Mouse (Mus musculus): ENCODE data around the gene Gm6583. TPM values are rescaled to one million over a fixed set of nuclear protein-coding genes. Genes with fewer than 3 reads are reported as not detected.

Gm6583 gene
- polyA plus RNA-seq, 1 experiment from 2014 or later: 0.26 TPM

- 88% methylated on average over 4 of the region's 4 CpGs for WGBS
Measured at GRCm38 (mm10) chr5:112367338-112367737, 11.5 kb upstream of the Gm6583 start.

GRCm38 (mm10) chr5:112366879-112367278 is 11.0 kb upstream of the Gm6583 start:
- Histone ChIP-seq H3K9ac (no peak overlapping the region), H3K4me3 (replicated peaks) (no peak overlapping the region), H3K4me2 (no peak overlapping the region), H3K27ac (no peak overlapping the region), H3K9me3 (replicated peaks) (no peaks in the 10 kb centered on the region), H3K27me3 (no peaks in the 10 kb centered on the region), H3K36me3 (peaks cover 87% of the 10 kb centered on the region), H3K4me1 (no peaks in the 10 kb centered on the region)
- ATAC-seq (replicated peaks; ENCODE audit: low FRiP score): no peak
- 96% methylated on average over 6 of the region's 6 CpGs for WGBS

More at GRCm38 (mm10) chr5:112367338-112367737, 11.5 kb upstream of the Gm6583 start:
- peaks cover 87% of the 10 kb centered on the region for H3K36me3 ChIP-seq
- no peak overlapping the region for H3K9ac ChIP-seq
- no peak overlapping the region for H3K4me3 ChIP-seq (replicated peaks)
- ATAC-seq (replicated peaks; ENCODE audit: low FRiP score): no peak
- no peaks in the 10 kb centered on the region for H3K9me3 ChIP-seq (replicated peaks)
- H3K27me3 ChIP-seq: no peaks in the 10 kb centered on the region
- H3K4me2 ChIP-seq: no peak overlapping the region
- no peak overlapping the region for H3K27ac ChIP-seq
- H3K4me1 ChIP-seq: no peaks in the 10 kb centered on the region

GRCm38 (mm10) chr5:112364184-112364797 is 8.5 kb upstream of the Gm6583 start:
- ATAC-seq (replicated peaks; ENCODE audit: low FRiP score): no peak

GRCm38 (mm10) chr5:112360077-112360476 is 4.2 kb upstream of the Gm6583 start:
- H3K4me2 ChIP-seq: no peak overlapping the region
- 88% methylated on average over 3 of the region's 3 CpGs for WGBS
- no peak overlapping the region for H3K27ac ChIP-seq
- H3K9me3 ChIP-seq (replicated peaks): no peaks in the 10 kb centered on the region
- no peak for ATAC-seq (replicated peaks; ENCODE audit: low FRiP score)
- no peaks in the 10 kb centered on the region for H3K4me1 ChIP-seq
- H3K4me3 ChIP-seq (replicated peaks): no peak overlapping the region
- no peak overlapping the region for H3K9ac ChIP-seq
- peaks cover 56% of the 10 kb centered on the region for H3K36me3 ChIP-seq
- no peaks in the 10 kb centered on the region for H3K27me3 ChIP-seq

More at GRCm38 (mm10) chr5:112364184-112364797, 8.5 kb upstream of the Gm6583 start:
- H3K9me3 ChIP-seq (replicated peaks): no peaks in the 10 kb centered on the region
- no peaks in the 10 kb centered on the region for H3K4me1 ChIP-seq
- H3K36me3 ChIP-seq: peaks cover 69% of the 10 kb centered on the region
- H3K27me3 ChIP-seq: no peaks in the 10 kb centered on the region
- H3K4me2 ChIP-seq: no peak overlapping the region
- H3K9ac ChIP-seq: no peak overlapping the region
- no peak overlapping the region for H3K4me3 ChIP-seq (replicated peaks)
- WGBS: 58% methylated on average over 10 of the region's 10 CpGs
- no peak overlapping the region for H3K27ac ChIP-seq

GRCm38 (mm10) chr5:112359520-112359919 is 3.7 kb upstream of the Gm6583 start:
- Histone ChIP-seq H3K36me3 (peaks cover 56% of the 10 kb centered on the region), H3K4me1 (no peaks in the 10 kb centered on the region), H3K9me3 (replicated peaks) (no peaks in the 10 kb centered on the region), H3K27ac (no peak overlapping the region), H3K4me2 (no peak overlapping the region), H3K27me3 (no peaks in the 10 kb centered on the region), H3K4me3 (replicated peaks) (no peak overlapping the region), H3K9ac (no peak overlapping the region)
- ATAC-seq (replicated peaks; ENCODE audit: low FRiP score): no peak
- WGBS: 87% methylated on average over 4 of the region's 4 CpGs

GRCm38 (mm10) chr5:112356322-112356721 is 489 bp upstream of the Gm6583 start:
- Histone ChIP-seq H3K9me3 (replicated peaks) (no peaks in the 10 kb centered on the region), H3K4me1 (no peaks in the 10 kb centered on the region), H3K9ac (no peak overlapping the region), H3K27ac (no peak overlapping the region), H3K27me3 (no peaks in the 10 kb centered on the region), H3K36me3 (peaks cover 58% of the 10 kb centered on the region), H3K4me3 (replicated peaks) (no peak overlapping the region), H3K4me2 (no peak overlapping the region)
- 85% methylated on average over 9 of the region's 9 CpGs for WGBS
- no peak for ATAC-seq (replicated peaks; ENCODE audit: low FRiP score)

- H3K27me3 ChIP-seq: no peaks in the 10 kb centered on the region
Measured at GRCm38 (mm10) chr5:112355493-112355892, 340 bp downstream of the Gm6583 start.

GRCm38 (mm10) chr5:112349169-112349568 is 6.7 kb downstream of the Gm6583 start:
- no peaks in the 10 kb centered on the region for H3K27me3 ChIP-seq
- no peak overlapping the region for H3K9ac ChIP-seq
- whole genome bisulfite sequencing: 92% methylated on average over 8 of the region's 8 CpGs
- H3K36me3 ChIP-seq: peaks cover 77% of the 10 kb centered on the region
- no peak overlapping the region for H3K4me2 ChIP-seq
- peaks cover 7% of the 10 kb centered on the region for H3K4me1 ChIP-seq
- no peak overlapping the region for H3K27ac ChIP-seq
- H3K4me3 ChIP-seq (replicated peaks): no peak overlapping the region
- no peaks in the 10 kb centered on the region for H3K9me3 ChIP-seq (replicated peaks)
- ATAC-seq (replicated peaks; ENCODE audit: low FRiP score): no peak

More at GRCm38 (mm10) chr5:112355493-112355892, 340 bp downstream of the Gm6583 start:
- Histone ChIP-seq H3K4me2 (no peak overlapping the region), H3K4me3 (replicated peaks) (no peak overlapping the region), H3K9me3 (replicated peaks) (no peaks in the 10 kb centered on the region), H3K9ac (no peak overlapping the region), H3K27ac (no peak overlapping the region), H3K36me3 (peaks cover 64% of the 10 kb centered on the region), H3K4me1 (no peaks in the 10 kb centered on the region)
- ATAC-seq (replicated peaks; ENCODE audit: low FRiP score): no peak
- WGBS: 84% methylated on average over 6 of the region's 6 CpGs

GRCm38 (mm10) chr5:112346211-112346965 is 9.4 kb downstream of the Gm6583 start:
- Histone ChIP-seq H3K4me2 (no peak overlapping the region), H3K4me1 (peaks cover 30% of the 10 kb centered on the region), H3K36me3 (peaks cover 49% of the 10 kb centered on the region), H3K4me3 (replicated peaks) (no peak overlapping the region), H3K9me3 (replicated peaks) (no peaks in the 10 kb centered on the region), H3K9ac (no peak overlapping the region), H3K27ac (no peak overlapping the region), H3K27me3 (no peaks in the 10 kb centered on the region)
- no peak for ATAC-seq (replicated peaks; ENCODE audit: low FRiP score)
- WGBS: 80% methylated on average over 16 of the region's 16 CpGs

GRCm38 (mm10) chr5:112344092-112344960 is 11.5 kb downstream of the Gm6583 start:
- 79% methylated on average over 6 of the region's 6 CpGs for WGBS
- Histone ChIP-seq H3K9me3 (replicated peaks) (no peaks in the 10 kb centered on the region), H3K4me3 (replicated peaks) (no peak overlapping the region), H3K9ac (no peak overlapping the region), H3K27me3 (no peaks in the 10 kb centered on the region), H3K36me3 (peaks cover 48% of the 10 kb centered on the region), H3K4me1 (peaks cover 32% of the 10 kb centered on the region), H3K4me2 (no peak overlapping the region), H3K27ac (no peak overlapping the region)
- ATAC-seq (replicated peaks; ENCODE audit: low FRiP score): no peak

- Histone ChIP-seq H3K9ac (peak overlapping the region; percentile 75), H3K27me3 (no peaks in the 10 kb centered on the region), H3K4me3 (replicated peaks) (peak overlapping the region; percentile 73), H3K4me2 (peak overlapping the region; percentile 81), H3K27ac (peak overlapping the region; percentile 56; the same call in 1 of the 2 replicates), H3K4me1 (peaks cover 32% of the 10 kb centered on the region), H3K9me3 (replicated peaks) (no peaks in the 10 kb centered on the region), H3K36me3 (peaks cover 48% of the 10 kb centered on the region)
- under 1% methylated on average over 17 of the region's 24 CpGs for WGBS
- ATAC-seq (replicated peaks; ENCODE audit: low FRiP score): peak; percentile 70
Measured at GRCm38 (mm10) chr5:112343205-112343595, 12.6 kb downstream of the Gm6583 start.

Data from kidney, embryonic 15.5 days (tissue).